ENCODE assay signal across 10 mouse cellular contexts in genomic region chr19:57445049-57445448, GRCm38 (mm10). TPM values are rescaled to one million over a fixed set of nuclear protein-coding genes. Genes with fewer than 3 reads are reported as not detected.
DNase-seq lines count a peak whose midpoint lies in the region; ATAC-seq lines count a peak whose summit lies in the region.
"Had no signal": no experiment of that assay in that cellular context is flagged by ENCODE, and none has a peak within 500 bp of the region (broad histone marks: within the 10 kb centered on the region; RNA-seq: fewer than 3 reads in every experiment).

No protein-coding gene starts in this region.

- H3K4me1 ChIP-seq in hindbrain, embryonic 14.5 days (replicated peaks; ENCODE audit: control insufficient read depth, insufficient read depth, low read length), result 0 out of 2 replicates have a peak, but pooled peaks cover 5% of the 10 kb centered on the region
- H3K4me1 ChIP-seq in hindbrain, embryonic 10.5 days (replicated peaks), result no peaks in the 10 kb centered on the region

- H3K9ac ChIP-seq in hindbrain, embryonic 14.5 days, result no peak overlapping the region

- DNase-seq in hindbrain, embryonic 14.5 days (ENCODE audit: low spot score), result peak; percentile 59
- no peak for DNase-seq in hindbrain, embryonic 10.5 days (ENCODE audit: low spot score)
- DNase-seq in thymus, postnatal 0 days (ENCODE audit: low spot score), result peak; percentile 33
- no peak for DNase-seq in thymus, postnatal 4 days
- DNase-seq in layer of hippocampus, postnatal 14 days (ENCODE audit: low spot score in 2 of 2), result peak; percentile 53 to 79
- DNase-seq in frontal cortex, postnatal 25 days (ENCODE audit: low spot score in 2 of 2), result no peak
- DNase-seq: cerebellum, adult 18-20 months had no signal

- H3K4me3 ChIP-seq in hindbrain, embryonic 14.5 days (replicated peaks; ENCODE audit: low read length), result no peak overlapping the region
- H3K4me3 ChIP-seq in hindbrain, embryonic 10.5 days, result no peak overlapping the region
- H3K4me3 ChIP-seq: erythroblast, embryonic 14.5 days; limb, embryonic 10.5 days had no signal

- no peak overlapping the region for H3K27ac ChIP-seq in hindbrain, embryonic 14.5 days
- no peak overlapping the region for H3K27ac ChIP-seq in hindbrain, embryonic 10.5 days
- H3K27ac ChIP-seq: limb, embryonic 10.5 days had no signal

- peak; percentile 43; the same call in 1 of the 2 replicates for ATAC-seq in hindbrain, embryonic 14.5 days (ENCODE audit: low FRiP score)
- no peak for ATAC-seq in megakaryocyte, adult 5-6 weeks (ENCODE audit: poor library complexity, severe bottlenecking)

- no peaks in the 10 kb centered on the region for H3K9me3 ChIP-seq in hindbrain, embryonic 14.5 days (ENCODE audit: control insufficient read depth, low read length)
- no peaks in the 10 kb centered on the region for H3K9me3 ChIP-seq in hindbrain, embryonic 10.5 days
- H3K9me3 ChIP-seq: limb, embryonic 10.5 days had no signal

- WGBS in hindbrain, embryonic 14.5 days, result 29% methylated on average over 5 of the region's 5 CpGs
- WGBS in hindbrain, embryonic 10.5 days, result 67% methylated on average over 5 of the region's 5 CpGs

- no peaks in the 10 kb centered on the region for H3K36me3 ChIP-seq in hindbrain, embryonic 14.5 days (replicated peaks; ENCODE audit: control insufficient read depth, insufficient read depth)
- no peaks in the 10 kb centered on the region for H3K36me3 ChIP-seq in hindbrain, embryonic 10.5 days
- H3K36me3 ChIP-seq: limb, embryonic 10.5 days had no signal

- no peaks in the 10 kb centered on the region; the same call in 1 of the 2 replicates for H3K27me3 ChIP-seq in hindbrain, embryonic 14.5 days (ENCODE audit: control insufficient read depth, insufficient read depth, low read length)
- H3K27me3 ChIP-seq in hindbrain, embryonic 10.5 days (ENCODE audit: insufficient read depth, poor library complexity, severe bottlenecking), result no peaks in the 10 kb centered on the region

- no peak overlapping the region for H3K4me2 ChIP-seq in hindbrain, embryonic 14.5 days (replicated peaks)

RNA-seq across cellular contexts. Expression of gene Trub1, which starts 7.7 kb away (rescaled TPM):
- polyA plus RNA-seq in hindbrain, embryonic 14.5 days (2014; fragmentation: Nextera tagmentation; extraction: Ambion mirVana), result 13.6 and 14.1 TPM in 2 replicates
- 19.3 and 21.2 TPM in 2 replicates for polyA plus RNA-seq in hindbrain, embryonic 10.5 days (2016; fragmentation: Nextera tagmentation; extraction: Ambion mirVana)
- 16.4 and 18.3 TPM in 2 replicates for polyA plus RNA-seq in thymus, postnatal 0 days (2015; fragmentation: Nextera tagmentation; extraction: Ambion mirVana)
- 10 to 100 TPM; 15.5 to 17.7 TPM for total RNA-seq in layer of hippocampus, postnatal 14 days (2021)
- total RNA-seq in megakaryocyte, adult 5-6 weeks (2015), result 2.1 and 3.9 TPM in 2 replicates
- 3.5 and 3.6 TPM in 2 replicates for total RNA-seq in megakaryocyte, adult 5-6 weeks (2017)

Comparison
In these comparisons a context has a peak if more than half of its experiments do, and no peak if none do; other contexts are left out.
1. DNase-seq: peak in hindbrain, embryonic 14.5 days (single experiment), thymus, postnatal 0 days (single experiment) and layer of hippocampus, postnatal 14 days (2 of 2); none in hindbrain, embryonic 10.5 days (single experiment), thymus, postnatal 4 days (single experiment) and frontal cortex, postnatal 25 days (0 of 2).